Mouse (Mus musculus) heart, postnatal 4 days (tissue): ENCODE measurements around the gene Ctf2. TPM values are rescaled to one million over a fixed set of nuclear protein-coding genes. Genes with fewer than 3 reads are reported as not detected.
A peak's percentile ranks its signal among the peaks of the same experiment; 100 is the strongest.

ENCODE experiments used
- DNase-seq: peaks from one replicate; pipeline ENCODE4 v3.0.0; 2021
- microRNA-seq, 2 experiments: library from miRNA; unstranded; fragments of <30 nt; microRNA quantifications; one replicate each; pipeline ENCODE4 v1.2.0; 2021 to 2022
- total RNA-seq, 2 experiments: library from RNA; stranded (reverse); gene quantifications; 2 replicates each; pipeline ENCODE4 v1.2.3; 2021

The Ctf2 gene
- total RNA-seq, 2 experiments from 2014 or later: not detected

DNA sequence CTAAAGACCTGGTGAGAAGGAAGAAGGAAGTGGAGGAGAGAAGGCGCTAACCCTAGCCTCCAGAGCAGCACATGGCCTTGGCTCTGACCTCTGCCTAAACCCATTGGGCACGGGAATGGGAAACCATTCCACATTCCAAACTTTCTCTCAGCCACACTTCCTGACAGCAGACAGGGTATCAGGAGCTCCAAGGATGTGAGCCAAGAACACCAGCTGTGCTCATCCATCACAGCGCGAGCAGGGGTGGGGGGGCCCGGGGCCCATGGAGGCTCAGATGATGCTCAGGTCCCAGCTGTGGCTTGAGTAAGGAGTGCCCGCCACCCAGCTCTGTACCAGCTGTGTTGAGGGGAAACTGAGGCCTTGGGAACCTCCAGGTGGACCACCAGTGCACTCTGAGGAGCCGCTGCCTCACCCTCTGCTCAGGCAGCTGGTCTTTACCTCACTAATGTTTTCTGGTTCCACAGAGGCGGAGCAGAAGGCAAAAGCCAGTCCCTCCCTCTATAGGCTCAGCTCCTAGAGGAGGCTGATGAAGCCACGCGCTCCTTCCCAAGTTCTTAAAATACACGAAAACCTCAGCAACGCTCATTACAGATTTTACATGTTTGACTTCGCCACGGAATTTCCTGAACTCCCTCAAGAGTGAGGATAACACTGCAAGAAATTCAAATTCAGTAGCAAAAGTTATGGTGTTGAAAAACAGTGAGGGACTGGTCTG lies 46.5 kb downstream of the Ctf2 start:
- peak; percentile 30 for DNase-seq

DNA sequence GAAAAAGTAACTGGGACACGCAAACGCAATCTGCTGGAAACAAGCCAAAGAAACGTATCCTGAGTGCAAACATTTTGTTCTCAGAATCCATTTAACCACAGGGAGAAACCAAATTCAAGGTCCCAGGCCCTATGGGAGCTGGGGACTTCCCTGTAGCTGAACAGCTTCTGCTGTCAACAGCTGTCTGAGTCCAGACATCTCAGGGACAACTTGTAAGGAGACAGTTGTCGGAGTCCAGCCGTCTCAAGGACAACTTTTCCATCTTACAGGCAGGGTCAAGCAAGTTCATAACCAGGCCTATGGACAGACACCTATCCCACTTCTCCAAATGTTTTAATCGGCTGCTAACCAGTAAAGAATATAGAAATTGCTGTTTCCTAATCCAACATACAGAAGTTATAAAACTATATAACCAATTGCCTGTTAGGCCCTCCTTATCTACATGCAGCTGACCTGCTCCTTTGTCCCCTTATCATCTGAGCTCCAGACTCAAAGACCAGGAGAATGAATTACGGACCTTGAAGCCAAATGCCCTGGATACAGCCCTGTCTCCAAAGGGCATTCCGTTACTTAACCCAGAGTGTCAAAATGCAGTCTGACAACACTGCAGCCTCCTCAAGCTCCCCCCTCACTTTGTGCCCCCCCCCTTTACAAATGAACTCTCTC lies 49.9 kb downstream of the Ctf2 start:
- DNase-seq: no peak

DNA sequence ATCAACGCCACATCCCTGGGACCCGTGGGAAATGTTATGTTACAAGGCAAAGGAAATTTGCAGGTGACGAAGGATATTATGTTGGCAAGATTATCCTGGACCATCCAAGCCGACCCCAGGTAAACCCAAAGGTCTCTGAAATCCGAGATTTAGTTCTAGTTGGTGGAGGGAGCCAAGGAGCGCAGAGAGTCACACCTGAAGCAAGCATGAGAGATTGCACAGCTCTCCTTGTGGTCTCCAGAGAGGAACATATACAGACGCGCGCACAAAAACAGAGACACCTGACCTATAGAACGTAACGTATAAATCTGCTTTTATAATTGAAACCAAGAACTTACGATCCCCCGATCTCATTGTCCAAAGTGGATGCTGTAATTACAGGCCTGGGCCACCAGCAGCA lies 51.4 kb downstream of the Ctf2 start:
- DNase-seq: no peak

DNA sequence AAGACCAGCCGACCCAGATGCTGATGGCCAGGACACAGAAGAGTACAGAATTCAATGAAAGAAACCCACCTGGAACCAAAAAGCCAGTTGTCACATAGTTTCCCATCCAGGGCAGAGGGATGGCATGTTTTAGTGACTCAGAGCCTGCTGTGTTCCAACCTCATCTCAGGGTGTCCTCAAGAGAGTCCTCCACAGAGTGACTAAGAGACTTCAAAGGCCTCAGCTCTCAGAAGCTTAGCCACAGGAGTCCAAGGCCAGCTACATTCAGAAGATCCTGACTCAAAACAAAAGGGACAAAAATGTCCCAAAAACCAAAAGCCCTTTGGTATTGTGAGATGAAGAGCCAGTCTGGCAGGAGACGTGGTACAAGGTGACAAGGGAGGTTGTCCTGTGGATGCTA lies 53.2 kb downstream of the Ctf2 start:
- DNase-seq: no peak

DNA sequence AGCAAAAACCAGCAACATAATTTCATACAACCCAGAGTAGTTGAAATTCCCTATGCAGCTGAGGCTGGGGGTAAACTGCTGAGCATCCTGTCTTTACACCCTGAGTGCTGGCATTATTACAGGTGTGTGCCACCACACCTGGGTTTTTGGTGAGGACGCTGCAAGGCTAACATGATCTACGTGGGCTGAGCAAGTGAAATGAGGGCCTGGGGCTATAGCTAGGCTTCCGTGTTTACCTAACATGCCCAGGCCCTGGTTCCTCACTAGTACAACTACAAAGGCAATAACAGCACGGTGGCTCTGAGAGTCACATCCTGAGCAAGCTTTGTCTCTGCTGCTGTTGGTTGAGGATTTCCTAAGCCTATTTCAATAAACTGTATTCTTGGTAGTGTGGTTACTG lies 54.4 kb downstream of the Ctf2 start:
- DNase-seq: no peak

DNA sequence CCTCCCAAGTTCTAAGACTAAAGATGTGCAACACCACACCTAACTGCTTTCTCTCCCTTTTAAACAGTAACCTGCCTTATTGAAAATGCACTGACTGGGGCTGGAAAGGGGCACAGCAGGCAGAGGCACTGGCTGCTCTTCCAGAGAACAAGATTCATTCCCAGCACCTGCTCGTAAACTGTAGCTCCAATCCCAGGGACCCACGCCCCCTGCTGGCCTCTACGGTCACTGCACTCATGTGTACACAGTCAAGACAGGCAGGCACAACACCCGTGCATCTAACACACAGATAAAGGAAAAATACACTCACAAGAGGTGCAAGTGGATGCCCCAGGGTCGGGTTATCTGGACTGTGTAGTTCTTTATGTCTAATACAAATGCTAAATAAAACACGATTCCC lies 54.9 kb downstream of the Ctf2 start:
- DNase-seq: peak; percentile 60

DNA sequence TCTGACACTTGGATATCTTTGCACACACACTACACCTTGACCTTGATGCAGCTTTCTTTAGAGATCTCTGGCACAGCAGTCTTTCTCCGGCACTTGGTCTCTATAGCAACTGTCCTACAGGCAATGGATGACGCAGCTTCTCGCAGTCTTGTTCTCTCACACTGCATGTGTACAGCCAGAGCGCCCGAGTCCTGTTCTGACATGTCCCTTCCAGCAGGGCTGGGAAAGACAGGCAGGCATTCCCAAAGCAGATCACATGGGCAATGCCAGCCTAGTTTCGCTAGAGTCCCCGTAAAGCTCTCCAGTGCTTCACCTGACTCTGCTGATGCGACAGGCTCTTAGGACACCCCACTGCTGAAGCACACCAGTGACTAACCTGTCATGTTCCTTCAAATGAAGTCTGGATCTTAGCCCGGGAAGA lies 56.6 kb downstream of the Ctf2 start:
- DNase-seq: no peak

DNA sequence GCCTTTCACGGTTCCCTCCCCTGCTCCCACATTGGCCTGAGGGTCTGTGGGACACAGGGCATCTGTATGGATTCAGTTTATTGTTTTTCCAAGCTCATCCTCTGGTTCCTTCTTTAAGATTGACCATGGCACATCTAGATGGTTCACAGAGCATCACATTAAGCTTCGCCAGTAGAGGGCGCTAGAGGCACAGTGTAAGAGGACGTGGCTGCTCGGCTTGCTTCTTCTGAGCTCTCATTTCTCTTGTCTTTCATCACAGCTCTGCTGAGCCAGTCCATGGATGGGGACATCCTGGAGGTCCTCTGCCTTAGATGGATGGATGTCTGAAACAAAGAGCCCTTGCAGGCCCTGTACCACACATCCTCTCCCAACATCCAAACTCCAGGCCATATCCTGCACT lies 57.0 kb downstream of the Ctf2 start:
- DNase-seq: peak; percentile 91

DNA sequence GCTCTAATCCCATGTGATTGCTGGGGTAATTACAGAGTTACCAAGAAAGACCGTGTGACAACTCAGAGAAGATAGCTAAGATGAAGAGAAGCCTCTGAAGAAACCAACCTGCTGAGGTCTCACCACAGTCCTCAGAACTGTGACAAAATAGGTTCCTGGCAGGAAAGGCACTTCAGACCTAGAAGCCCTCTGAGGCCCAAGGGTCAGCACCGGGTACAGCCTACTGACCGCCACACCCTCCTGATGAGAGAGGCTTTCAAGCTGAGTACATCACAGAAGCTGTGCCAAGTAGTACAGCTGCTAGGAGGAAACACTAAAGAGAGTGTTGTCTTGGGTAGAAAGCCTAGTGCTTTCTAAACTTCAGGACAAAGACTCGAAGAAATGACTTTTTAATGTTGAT lies 59.2 kb downstream of the Ctf2 start:
- DNase-seq: no peak

DNA sequence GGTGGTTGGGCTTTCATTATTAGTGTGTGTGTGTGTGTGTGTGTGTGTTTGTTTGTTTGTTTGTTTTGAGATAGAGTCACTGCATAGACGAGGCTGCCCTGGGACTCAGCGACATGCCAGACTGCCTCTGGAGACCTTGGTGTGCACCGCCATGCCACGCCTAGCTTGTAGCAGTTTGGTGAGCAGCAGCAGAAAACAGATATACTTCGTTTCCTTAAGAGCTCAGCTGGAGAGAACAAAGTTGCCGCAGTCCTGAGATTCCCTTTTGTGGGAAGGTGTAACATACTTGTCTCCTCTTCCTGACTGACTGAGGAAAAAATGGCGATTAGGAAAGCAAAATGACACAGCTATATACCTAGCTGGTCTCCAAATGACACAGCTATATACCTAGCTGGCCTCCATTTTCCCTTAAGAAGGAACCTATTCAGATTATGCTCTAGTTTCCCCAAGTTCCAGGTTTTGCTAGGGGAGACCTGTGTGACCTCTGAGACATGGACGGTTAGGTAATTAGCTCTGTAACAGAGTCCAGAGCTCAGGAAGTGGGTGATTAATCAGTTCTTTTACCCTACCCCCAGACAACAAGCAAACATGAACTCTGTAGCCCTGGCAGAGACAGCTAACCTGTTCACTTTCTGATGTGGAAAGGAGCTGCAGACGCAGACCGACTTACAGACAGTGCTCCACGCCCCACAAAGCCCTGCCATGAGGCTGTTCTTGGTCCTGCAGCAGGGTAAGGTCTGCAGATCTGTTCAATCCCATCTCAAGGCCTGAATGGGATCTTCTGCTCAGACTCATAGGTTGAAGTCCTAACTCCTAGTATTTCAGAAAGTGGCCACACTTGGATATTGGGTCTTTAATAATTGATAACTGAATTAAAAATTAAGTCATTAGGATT lies 59.8 kb downstream of the Ctf2 start:
- DNase-seq: no peak

Small RNA genes lying within 50 kb of the gene (microRNA-seq; reads per million reads assigned to microRNA genes)
- gene Mir762: 0 reads per million in 2 experiments

Other genes with a start within 250 kb of the Ctf2 start
- 10 to 100 TPM; 78.7 to 80.5 TPM for gene Srcap, start 220.2 kb downstream of the Ctf2 start, total RNA-seq
- 10 to 100 TPM; 16.5 to 17.1 TPM for gene Gm42715, start 212.6 kb downstream of the Ctf2 start, total RNA-seq
- gene Tmem265, start 170.8 kb downstream of the Ctf2 start, total RNA-seq: under 1 TPM in 1 of 2 experiments, not detected in 1; 0.45 TPM
- 10 to 100 TPM; 18.1 to 19.4 TPM for gene Phkg2, start 158.8 kb downstream of the Ctf2 start, total RNA-seq
- 1 to 10 TPM; 6.5 to 9.2 TPM for gene Ccdc189, start 143.6 kb downstream of the Ctf2 start, total RNA-seq
- gene Rnf40, start 143.4 kb downstream of the Ctf2 start, total RNA-seq: 10 to 100 TPM; 47.8 to 49.7 TPM
- 10 to 100 TPM; 31.8 to 38.0 TPM for gene Zfp629, start 116.4 kb downstream of the Ctf2 start, total RNA-seq
- 10 to 100 TPM; 67.6 to 71.1 TPM for gene Bcl7c, start 23.2 kb downstream of the Ctf2 start, total RNA-seq
- 1 to 10 TPM; 3.4 to 4.0 TPM for gene Ctf1, start 19.4 kb downstream of the Ctf2 start, total RNA-seq
- 1 to 10 TPM; 6.0 TPM for gene Fbxl19, start 12.4 kb upstream of the Ctf2 start, total RNA-seq
- gene Orai3, start 37.6 kb upstream of the Ctf2 start, total RNA-seq: 10 to 100 TPM; 14.7 to 14.8 TPM
- 10 to 100 TPM; 30.8 to 32.0 TPM for gene Setd1a, start 44.5 kb upstream of the Ctf2 start, total RNA-seq
- gene Gm49388, start 53.4 kb upstream of the Ctf2 start, total RNA-seq: 1 to 10 TPM; 3.0 to 3.2 TPM
- 10 to 100 TPM in 1 of 2 experiments, 1 to 10 TPM in 1; 9.6 to 10.3 TPM for gene Hsd3b7, start 68.4 kb upstream of the Ctf2 start, total RNA-seq
- 10 to 100 TPM; 67.1 to 75.3 TPM for gene Stx4a, start 92.1 kb upstream of the Ctf2 start, total RNA-seq
- gene Stx1b, start 92.4 kb upstream of the Ctf2 start, total RNA-seq: 1 to 10 TPM in 1 of 2 experiments, under 1 TPM in 1; 0.90 to 1.2 TPM
- gene Zfp646, start 144.1 kb upstream of the Ctf2 start, total RNA-seq: 10 to 100 TPM; 24.3 to 25.2 TPM
- 1 to 10 TPM; 7.7 to 8.9 TPM for gene Zfp668, start 144.7 kb upstream of the Ctf2 start, total RNA-seq
- gene Prss53, start 158.8 kb upstream of the Ctf2 start, total RNA-seq: 1 to 10 TPM in 1 of 2 experiments, under 1 TPM in 1; 0.88 to 1.1 TPM
- gene Gm21974, start 163.3 kb upstream of the Ctf2 start, total RNA-seq: not detected
- 10 to 100 TPM; 30.3 to 32.0 TPM for gene Vkorc1, start 163.5 kb upstream of the Ctf2 start, total RNA-seq
- gene Bckdk, start 171.9 kb upstream of the Ctf2 start, total RNA-seq: 100 to 1,000 TPM; 102 to 113 TPM
- gene Kat8, start 180.3 kb upstream of the Ctf2 start, total RNA-seq: 10 to 100 TPM; 13.0 to 13.9 TPM
- gene Prss8, start 197.9 kb upstream of the Ctf2 start, total RNA-seq: not detected
- 1 to 10 TPM; 4.0 to 4.8 TPM for gene Prss36, start 214.6 kb upstream of the Ctf2 start, total RNA-seq
- 100 to 1,000 TPM; 402 to 429 TPM for gene Fus, start 235.3 kb upstream of the Ctf2 start, total RNA-seq